Mouse (Mus musculus): ENCODE measurements at regions not wholly inside any gene's neighbourhood (a gene's known extent, or its start where the extent isn't known, plus 50 kb on each side); places are given as distances from the start of the nearest gene placed in this dataset.

DNA sequence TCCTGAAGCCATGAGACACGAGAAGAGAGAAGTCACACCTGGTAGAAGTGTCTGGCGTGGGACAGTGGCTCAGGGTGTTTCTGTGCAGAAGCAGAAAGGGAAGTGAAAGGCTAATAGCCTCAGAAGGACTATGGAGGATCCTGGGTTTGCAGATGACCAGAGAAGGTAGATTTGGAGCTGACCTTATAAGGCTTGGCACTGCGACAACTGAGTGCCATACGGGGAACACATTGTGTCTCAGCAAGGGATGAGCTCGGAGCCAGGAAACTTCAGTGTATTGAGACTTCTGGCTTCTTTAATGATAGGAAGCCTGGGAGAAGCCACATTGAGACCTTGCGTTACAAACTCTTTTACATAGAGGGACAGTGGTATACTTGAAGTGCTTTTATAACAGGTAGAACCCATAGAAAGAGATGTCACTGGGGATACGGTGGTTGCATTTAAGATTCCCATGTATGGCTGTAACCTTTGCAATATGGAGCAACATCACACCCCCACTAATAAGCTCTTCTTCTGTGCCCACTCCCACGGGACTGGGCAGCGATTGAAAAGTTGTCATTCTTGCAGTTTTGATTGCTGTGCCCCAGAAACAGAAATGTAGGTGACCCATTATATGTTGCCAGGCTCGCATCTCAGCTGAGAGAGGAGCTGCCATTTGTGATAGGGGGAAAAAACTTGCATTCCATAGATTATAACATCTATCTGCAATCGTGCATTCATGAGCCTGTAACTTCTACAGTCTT lies 61.8 kb upstream of the Dync1i1 start:
- H3K9me3 ChIP-seq (ENCODE audit: control insufficient read depth, low read length) = no peaks in the 10 kb centered on the region
- ATAC-seq (ENCODE audit: low FRiP score) (no peak), DNase-seq (ENCODE audit: low spot score, missing footprints) (no peak)
- no peaks in the 10 kb centered on the region for H3K4me1 ChIP-seq (ENCODE audit: control insufficient read depth, insufficient read depth, low read length)
- WGBS = 87% methylated on average over 11 of the region's 11 CpGs
- H3K36me3 ChIP-seq (ENCODE audit: control insufficient read depth, insufficient read depth, low read length) = no peaks in the 10 kb centered on the region
- no peak overlapping the region for H3K4me3 ChIP-seq (ENCODE audit: low read depth, low read length)
- no peaks in the 10 kb centered on the region for H3K27me3 ChIP-seq (ENCODE audit: control insufficient read depth, insufficient read depth, low read length)
- H3K27ac ChIP-seq (ENCODE audit: low read depth, low read length) = no peak overlapping the region
- no peak overlapping the region for H3K9ac ChIP-seq (ENCODE audit: low read length)
- no peak overlapping the region for H3K4me2 ChIP-seq

DNA sequence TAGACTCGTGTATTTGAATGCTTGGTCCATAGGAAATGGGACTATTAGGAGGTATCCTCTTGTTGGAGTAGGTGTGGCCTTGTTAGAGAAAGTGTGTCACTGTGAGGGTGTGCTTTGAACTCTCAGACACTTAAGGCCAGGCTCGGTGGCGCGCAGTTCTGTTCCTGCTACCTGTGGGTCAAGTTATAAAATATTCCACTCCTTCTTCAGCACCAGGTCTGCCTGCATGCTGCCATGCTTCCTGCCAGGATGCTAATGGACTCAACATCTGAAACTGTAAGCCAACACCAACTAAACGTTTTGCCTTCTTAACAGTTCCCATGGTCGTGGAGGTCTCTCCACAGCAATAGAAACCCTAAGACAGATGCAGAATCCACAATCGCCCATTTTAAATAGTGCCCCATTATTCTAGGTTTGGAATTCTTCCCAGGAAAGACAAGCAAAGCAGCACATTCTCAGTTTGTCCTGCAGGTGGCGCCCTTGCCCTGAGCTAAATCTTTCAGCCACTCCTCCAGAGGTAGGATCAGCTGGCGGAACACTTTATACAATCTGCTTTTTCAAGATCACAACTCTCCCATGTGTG lies 80.2 kb upstream of the Dync1i1 start:
- ATAC-seq (ENCODE audit: low FRiP score) = peak; percentile 70; the same call in 1 of the 2 replicates
- H3K9me3 ChIP-seq (ENCODE audit: control insufficient read depth, low read length) = no peaks in the 10 kb centered on the region
- no peak overlapping the region for H3K4me2 ChIP-seq
- H3K4me1 ChIP-seq (ENCODE audit: control insufficient read depth, insufficient read depth, low read length) = no peaks in the 10 kb centered on the region
- DNase-seq (ENCODE audit: low spot score, missing footprints) = peak; percentile 97
- H3K9ac ChIP-seq (ENCODE audit: low read length) = no peak overlapping the region
- no peak overlapping the region for H3K27ac ChIP-seq (ENCODE audit: low read depth, low read length)
- no peaks in the 10 kb centered on the region for H3K27me3 ChIP-seq (ENCODE audit: control insufficient read depth, insufficient read depth, low read length)
- H3K36me3 ChIP-seq (ENCODE audit: control insufficient read depth, insufficient read depth, low read length) = no peaks in the 10 kb centered on the region
- 27% methylated on average over 9 of the region's 9 CpGs for WGBS
- no peak overlapping the region for H3K4me3 ChIP-seq (ENCODE audit: low read depth, low read length)

DNA sequence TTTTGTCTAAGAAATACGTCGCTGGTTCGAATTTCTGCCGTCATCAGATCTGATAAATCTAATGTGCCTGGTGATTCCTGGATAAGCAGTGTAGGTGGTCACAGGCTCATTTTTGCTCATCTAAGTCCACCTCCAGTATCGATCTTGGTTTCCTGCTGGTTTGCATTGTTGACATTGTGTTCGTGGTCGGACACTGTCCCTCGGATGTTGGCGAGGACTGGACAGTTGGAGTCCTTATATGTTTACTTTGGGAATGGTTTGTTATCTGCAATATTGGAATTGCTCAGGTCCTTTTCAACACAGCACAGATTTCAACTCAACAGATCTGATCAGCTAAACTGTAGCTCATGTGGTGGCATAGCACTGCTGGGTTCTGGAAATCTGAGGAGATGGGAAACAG lies 91.2 kb upstream of the Dync1i1 start:
- Histone ChIP-seq H3K36me3 (ENCODE audit: control insufficient read depth, insufficient read depth, low read length) (no peaks in the 10 kb centered on the region), H3K9me3 (ENCODE audit: control insufficient read depth, low read length) (no peaks in the 10 kb centered on the region), H3K4me1 (ENCODE audit: control insufficient read depth, insufficient read depth, low read length) (no peaks in the 10 kb centered on the region), H3K9ac (ENCODE audit: low read length) (no peak overlapping the region), H3K27me3 (ENCODE audit: control insufficient read depth, insufficient read depth, low read length) (no peaks in the 10 kb centered on the region), H3K4me2 (no peak overlapping the region), H3K27ac (ENCODE audit: low read depth, low read length) (no peak overlapping the region), H3K4me3 (ENCODE audit: low read depth, low read length) (no peak overlapping the region)
- WGBS = 87% methylated on average over 9 of the region's 9 CpGs
- no peak for DNase-seq (ENCODE audit: low spot score, missing footprints)
- no peak for ATAC-seq (ENCODE audit: low FRiP score)

DNA sequence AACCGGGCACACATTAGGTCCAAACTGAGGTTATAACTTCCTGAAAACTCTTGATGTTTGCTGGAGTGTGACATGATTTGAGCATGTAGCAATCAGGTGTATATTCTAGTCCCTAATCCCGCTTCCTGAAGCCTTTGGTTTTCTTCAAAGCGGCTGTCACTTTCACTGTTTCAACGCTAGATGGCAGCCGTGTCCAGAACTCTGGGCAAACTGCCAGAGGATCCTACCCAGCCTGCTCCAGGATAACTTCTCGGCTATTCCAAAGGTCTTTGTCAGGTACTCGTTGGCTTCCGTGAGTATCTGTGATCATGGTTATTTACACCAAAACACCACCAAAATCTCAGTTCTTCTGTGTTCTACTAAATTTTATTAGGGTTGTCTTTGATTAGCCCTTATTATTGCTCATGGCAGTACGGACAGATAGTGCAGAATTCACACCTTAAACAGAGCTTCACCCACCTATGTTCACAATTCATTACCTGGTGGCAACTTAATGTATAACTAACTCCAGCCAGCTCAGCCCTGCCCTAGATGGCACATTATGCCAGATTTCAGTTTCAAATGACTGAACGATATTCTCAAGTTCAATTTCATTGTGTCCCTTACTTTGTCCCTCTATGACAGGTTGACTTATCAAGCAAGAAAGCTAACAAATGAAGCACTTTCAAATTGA lies 92.3 kb upstream of the Dync1i1 start:
- peak; percentile 42; the same call in 1 of the 2 replicates for ATAC-seq (ENCODE audit: low FRiP score)
- H3K4me2 ChIP-seq = no peak overlapping the region
- 25% methylated on average over 10 of the region's 10 CpGs for WGBS

DNA sequence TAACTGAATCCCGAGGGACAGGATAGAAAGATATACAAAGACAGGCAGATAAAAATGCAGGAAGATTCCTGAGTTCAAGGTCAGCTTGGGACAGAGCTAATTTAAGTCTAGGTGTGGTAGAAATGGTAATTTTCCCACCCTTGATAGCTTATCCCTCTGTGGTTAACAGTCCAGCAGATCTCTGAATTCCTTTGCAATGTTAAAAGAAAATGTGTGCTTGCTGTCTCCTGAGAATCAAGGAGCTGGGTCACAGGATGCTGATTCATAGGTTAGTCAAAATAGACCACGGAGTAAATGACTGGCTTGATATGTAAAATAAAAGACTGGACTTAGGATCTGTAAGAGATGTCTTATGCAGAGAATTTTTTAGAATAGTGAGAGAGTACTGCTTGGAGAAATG lies 101.4 kb upstream of the Dync1i1 start:
- Histone ChIP-seq H3K4me2 (no peak overlapping the region), H3K27me3 (ENCODE audit: control insufficient read depth, insufficient read depth, low read length) (no peaks in the 10 kb centered on the region), H3K4me1 (ENCODE audit: control insufficient read depth, insufficient read depth, low read length) (no peaks in the 10 kb centered on the region), H3K4me3 (ENCODE audit: low read depth, low read length) (no peak overlapping the region), H3K36me3 (ENCODE audit: control insufficient read depth, insufficient read depth, low read length) (no peaks in the 10 kb centered on the region), H3K27ac (ENCODE audit: low read depth, low read length) (no peak overlapping the region), H3K9ac (ENCODE audit: low read length) (no peak overlapping the region), H3K9me3 (ENCODE audit: control insufficient read depth, low read length) (no peaks in the 10 kb centered on the region)
- no peak for ATAC-seq (ENCODE audit: low FRiP score)
- WGBS = 82% methylated on average over 2 of the region's 2 CpGs
- no peak for DNase-seq (ENCODE audit: low spot score, missing footprints)

More for the DNA sequence above, 92.3 kb upstream of the Dync1i1 start:
- no peak overlapping the region for H3K27ac ChIP-seq (ENCODE audit: low read depth, low read length)
- H3K4me3 ChIP-seq (ENCODE audit: low read depth, low read length) = no peak overlapping the region
- peak; percentile 95 for DNase-seq (ENCODE audit: low spot score, missing footprints)
- no peaks in the 10 kb centered on the region for H3K36me3 ChIP-seq (ENCODE audit: control insufficient read depth, insufficient read depth, low read length)
- H3K9ac ChIP-seq (ENCODE audit: low read length) = no peak overlapping the region
- H3K4me1 ChIP-seq (ENCODE audit: control insufficient read depth, insufficient read depth, low read length) = no peaks in the 10 kb centered on the region
- H3K27me3 ChIP-seq (ENCODE audit: control insufficient read depth, insufficient read depth, low read length) = no peaks in the 10 kb centered on the region
- H3K9me3 ChIP-seq (ENCODE audit: control insufficient read depth, low read length) = no peaks in the 10 kb centered on the region

DNA sequence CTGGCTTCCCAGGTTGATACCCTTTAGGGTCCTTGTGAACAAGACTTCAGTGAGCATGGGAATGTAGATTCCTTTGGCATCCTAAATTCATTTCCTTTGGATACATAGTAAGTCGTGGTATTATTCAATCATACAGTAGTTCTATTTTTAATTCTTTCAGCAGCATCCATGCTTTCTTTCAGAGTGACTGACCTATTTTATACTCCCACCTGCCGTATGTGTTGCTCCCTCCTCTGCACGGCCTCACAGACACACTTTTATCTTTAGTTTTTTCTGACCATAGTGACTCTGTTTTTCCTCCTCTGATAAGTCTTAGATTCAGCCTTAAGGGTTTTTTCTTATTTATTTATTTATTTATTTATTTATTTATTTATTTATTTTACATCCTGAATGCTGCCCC lies 103.9 kb upstream of the Dync1i1 start:
- Histone ChIP-seq H3K27me3 (ENCODE audit: control insufficient read depth, insufficient read depth, low read length) (no peaks in the 10 kb centered on the region), H3K9me3 (ENCODE audit: control insufficient read depth, low read length) (no peaks in the 10 kb centered on the region), H3K4me2 (no peak overlapping the region), H3K27ac (ENCODE audit: low read depth, low read length) (no peak overlapping the region), H3K4me3 (ENCODE audit: low read depth, low read length) (no peak overlapping the region), H3K9ac (ENCODE audit: low read length) (no peak overlapping the region), H3K4me1 (ENCODE audit: control insufficient read depth, insufficient read depth, low read length) (no peaks in the 10 kb centered on the region), H3K36me3 (ENCODE audit: control insufficient read depth, insufficient read depth, low read length) (no peaks in the 10 kb centered on the region)
- ATAC-seq (ENCODE audit: low FRiP score) (no peak), DNase-seq (ENCODE audit: low spot score, missing footprints) (no peak)
- WGBS = 94% methylated on average over 3 of the region's 3 CpGs

DNA sequence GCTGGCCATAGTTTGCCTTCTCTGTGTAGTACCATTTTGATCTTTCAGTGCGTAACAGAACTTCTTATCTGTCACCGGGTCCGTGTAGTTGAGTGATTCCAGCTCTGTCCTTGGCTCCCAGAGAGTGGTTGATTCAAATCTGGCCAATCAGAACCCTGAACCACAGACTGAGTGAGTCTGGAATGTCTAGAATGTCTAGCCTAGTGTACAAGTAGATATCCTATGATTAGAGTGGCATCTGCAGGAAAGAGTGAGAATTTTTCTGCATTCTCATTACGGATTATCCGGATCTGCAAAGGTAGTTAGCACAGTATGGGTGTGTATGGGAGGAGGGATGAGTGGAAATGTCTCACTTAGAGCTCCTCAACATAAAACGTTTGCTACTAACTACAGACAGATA lies 97.9 kb upstream of the Pdk4 start:
- Histone ChIP-seq H3K4me2 (no peak overlapping the region), H3K9ac (ENCODE audit: low read length) (no peak overlapping the region), H3K27ac (ENCODE audit: low read depth, low read length) (no peak overlapping the region), H3K27me3 (ENCODE audit: control insufficient read depth, insufficient read depth, low read length) (no peaks in the 10 kb centered on the region), H3K9me3 (ENCODE audit: control insufficient read depth, low read length) (no peaks in the 10 kb centered on the region), H3K4me3 (ENCODE audit: low read depth, low read length) (no peak overlapping the region), H3K36me3 (ENCODE audit: control insufficient read depth, insufficient read depth, low read length) (no peaks in the 10 kb centered on the region), H3K4me1 (ENCODE audit: control insufficient read depth, insufficient read depth, low read length) (no peaks in the 10 kb centered on the region)
- ATAC-seq (ENCODE audit: low FRiP score) = no peak
- WGBS = 81% methylated on average over 6 of the region's 6 CpGs
- no peak for DNase-seq (ENCODE audit: low spot score, missing footprints)

DNA sequence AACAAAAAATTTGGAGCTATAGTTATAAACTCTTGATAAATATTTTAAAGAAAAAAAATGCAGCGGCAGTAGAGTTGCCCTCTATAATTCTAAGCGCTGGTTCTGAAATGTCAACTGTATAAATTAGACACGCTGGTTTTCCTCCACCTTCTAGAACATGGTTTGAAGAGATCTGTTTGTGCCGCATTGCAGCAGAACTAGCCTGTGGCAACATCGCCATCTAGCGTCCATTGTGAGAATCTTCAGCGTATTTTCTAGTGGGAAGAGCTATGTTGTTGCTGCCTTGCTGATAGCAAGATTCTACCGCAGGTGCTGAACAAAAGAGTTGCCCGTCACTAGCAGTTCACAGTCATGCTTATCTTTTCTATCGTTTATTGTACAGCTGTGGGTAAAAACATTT lies 93.5 kb upstream of the Pdk4 start:
- 10% methylated on average over 10 of the region's 10 CpGs for WGBS
- Histone ChIP-seq H3K9ac (ENCODE audit: low read length) (no peak overlapping the region), H3K4me1 (ENCODE audit: control insufficient read depth, insufficient read depth, low read length) (no peaks in the 10 kb centered on the region), H3K27me3 (ENCODE audit: control insufficient read depth, insufficient read depth, low read length) (no peaks in the 10 kb centered on the region), H3K4me2 (no peak overlapping the region), H3K27ac (ENCODE audit: low read depth, low read length) (no peak overlapping the region), H3K9me3 (ENCODE audit: control insufficient read depth, low read length) (no peaks in the 10 kb centered on the region), H3K36me3 (ENCODE audit: control insufficient read depth, insufficient read depth, low read length) (no peaks in the 10 kb centered on the region), H3K4me3 (ENCODE audit: low read depth, low read length) (no peak overlapping the region)
- ATAC-seq (ENCODE audit: low FRiP score) (peak; percentile 84; the same call in 1 of the 2 replicates), DNase-seq (ENCODE audit: low spot score, missing footprints) (peak; percentile 97)

DNA sequence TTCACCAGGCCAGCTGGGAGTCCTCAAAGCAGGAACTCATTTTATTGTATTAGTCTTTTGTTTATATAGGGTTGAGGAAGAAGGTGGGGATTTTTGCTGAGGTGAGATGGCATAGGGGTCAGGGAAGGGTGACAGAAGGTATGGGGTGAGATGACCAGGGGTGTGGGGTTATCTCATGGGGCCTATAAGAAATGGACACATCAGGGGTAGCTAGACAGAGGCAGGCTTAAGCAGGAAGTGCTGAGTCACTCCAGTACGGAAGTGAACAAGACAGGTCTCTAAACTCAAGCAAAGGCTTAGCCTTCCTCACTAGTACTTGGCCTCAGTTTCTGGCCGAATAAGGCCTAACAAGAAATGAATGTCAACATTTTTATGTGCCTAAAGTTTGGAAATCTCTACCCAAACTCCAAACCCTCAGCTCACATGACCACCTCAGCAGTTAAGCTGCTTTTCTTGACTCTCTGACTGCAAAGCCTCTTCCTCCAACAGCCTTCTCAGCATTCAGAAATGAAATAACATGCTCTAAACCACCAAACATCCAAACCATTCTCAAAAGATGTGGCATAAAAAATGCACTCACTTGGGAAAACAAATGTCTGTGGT lies 86.9 kb upstream of the Pdk4 start:
- Histone ChIP-seq H3K9me3 (ENCODE audit: control insufficient read depth, low read length) (no peaks in the 10 kb centered on the region), H3K4me1 (ENCODE audit: control insufficient read depth, insufficient read depth, low read length) (no peaks in the 10 kb centered on the region), H3K27me3 (ENCODE audit: control insufficient read depth, insufficient read depth, low read length) (no peaks in the 10 kb centered on the region), H3K9ac (ENCODE audit: low read length) (no peak overlapping the region), H3K4me3 (ENCODE audit: low read depth, low read length) (no peak overlapping the region), H3K4me2 (no peak overlapping the region), H3K36me3 (ENCODE audit: control insufficient read depth, insufficient read depth, low read length) (no peaks in the 10 kb centered on the region), H3K27ac (ENCODE audit: low read depth, low read length) (no peak overlapping the region)
- 82% methylated on average over 2 of the region's 2 CpGs for WGBS
- ATAC-seq (ENCODE audit: low FRiP score) (no peak), DNase-seq (ENCODE audit: low spot score, missing footprints) (no peak)

Data from midbrain, embryonic 11.5 days (tissue).